In the genomic region with DNA sequence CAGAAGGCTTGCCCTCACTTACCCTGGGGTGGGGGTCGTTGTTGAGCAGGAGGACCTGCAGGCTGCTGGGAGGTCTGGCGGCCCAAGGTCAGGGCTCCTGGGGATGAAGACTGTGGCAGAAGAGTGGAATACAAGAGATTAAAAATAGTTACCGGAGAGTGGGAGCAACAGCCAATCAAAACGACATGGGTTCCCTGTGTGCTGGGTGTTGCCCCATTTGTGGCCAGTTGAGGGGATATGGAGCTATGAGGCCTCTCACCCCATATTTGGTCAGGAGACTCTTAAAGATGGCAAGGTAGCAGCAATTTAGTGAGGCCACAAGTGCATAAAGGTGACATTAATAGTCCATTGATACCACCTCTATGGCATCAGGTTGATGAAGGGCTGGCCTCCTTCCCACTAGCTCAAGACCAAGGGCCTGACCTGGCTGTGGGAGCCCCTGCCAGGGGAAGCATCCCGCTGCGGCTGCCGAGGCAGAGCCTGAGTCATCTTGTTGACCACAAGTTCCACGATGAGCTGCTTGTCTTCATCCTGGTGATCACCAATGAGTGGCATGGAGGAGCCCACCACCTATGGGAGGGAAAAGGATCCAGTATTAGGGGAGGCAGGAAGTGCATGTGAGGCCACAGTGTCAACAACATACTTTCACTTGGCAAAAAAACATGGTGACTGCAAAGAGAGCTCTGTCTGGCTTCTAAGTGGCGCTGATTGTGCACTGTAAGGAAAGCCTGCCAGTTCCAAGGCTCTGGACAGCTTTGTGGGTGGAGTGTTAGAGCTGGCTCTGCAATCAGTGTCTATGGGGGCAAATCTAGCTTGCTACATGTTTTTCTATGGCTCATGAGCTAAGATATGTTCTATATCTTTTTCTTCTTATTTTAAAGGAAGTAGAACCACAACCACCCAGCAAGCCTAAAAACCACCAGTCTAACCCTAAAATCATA, we compare ENCODE assay signal across 11 mouse cellular contexts. TPM values are rescaled to one million over a fixed set of nuclear protein-coding genes. Genes with fewer than 3 reads are reported as not detected.
DNase-seq lines count a peak whose midpoint lies in the region; ATAC-seq and TF ChIP-seq lines count a peak whose summit lies in the region.
"Had no signal": no experiment of that assay in that cellular context is flagged by ENCODE, and none has a peak within 500 bp of the region (broad histone marks: within the 10 kb centered on the region; RNA-seq: fewer than 3 reads in every experiment).

No protein-coding gene starts in this region.

- H3K9ac ChIP-seq in hindbrain, embryonic 12.5 days = no peak overlapping the region
- no peak overlapping the region for H3K9ac ChIP-seq in kidney, embryonic 15.5 days
- H3K9ac ChIP-seq: limb, embryonic 13.5 days; neural tube, embryonic 12.5 days had no signal

- no peak for ATAC-seq in hindbrain, embryonic 12.5 days (ENCODE audit: low FRiP score)
- ATAC-seq in kidney, embryonic 15.5 days (replicated peaks; ENCODE audit: low FRiP score) = no peak

- H3K4me2 ChIP-seq in hindbrain, embryonic 12.5 days (replicated peaks) = no peak overlapping the region
- no peak overlapping the region for H3K4me2 ChIP-seq in kidney, embryonic 15.5 days
- H3K4me2 ChIP-seq: neural tube, embryonic 12.5 days had no signal

- H3K4me1 ChIP-seq in hindbrain, embryonic 10.5 days (replicated peaks) = peaks cover 9% of the 10 kb centered on the region
- no peaks in the 10 kb centered on the region for H3K4me1 ChIP-seq in hindbrain, embryonic 12.5 days
- no peaks in the 10 kb centered on the region for H3K4me1 ChIP-seq in cortical plate, adult 2 months (ENCODE audit: control insufficient read depth, insufficient read depth, low read length)
- peaks cover 15% of the 10 kb centered on the region for H3K4me1 ChIP-seq in kidney, embryonic 15.5 days
- H3K4me1 ChIP-seq: neural tube, embryonic 12.5 days had no signal

- H3K79me3 ChIP-seq in C2C12 (ENCODE audit: low read depth) = no peaks in the 10 kb centered on the region

- WGBS in hindbrain, embryonic 10.5 days = 78% methylated on average over 9 of the region's 9 CpGs
- WGBS in hindbrain, embryonic 12.5 days = 73% methylated on average over 9 of the region's 9 CpGs
- WGBS in kidney, embryonic 15.5 days = 87% methylated on average over 9 of the region's 9 CpGs

- intact Hi-C loops in heart, postnatal 36 days (cut with DNase I) = no loop called here

- TF ChIP-seq POLR2A in cortical plate, adult 2 months (IDR thresholded peaks at IDR 0.05; ENCODE audit: extremely low read depth, insufficient read depth, low read length) = no peak

- no peak for DNase-seq in hindbrain, embryonic 10.5 days (ENCODE audit: low spot score)
- peak; percentile 15 to 21 for DNase-seq in heart, postnatal 36 days
- DNase-seq in gastrocnemius, postnatal 25 days = no peak
- DNase-seq in cerebellum, postnatal 14 days = no peak

- H3K9me3 ChIP-seq in hindbrain, embryonic 10.5 days = no peaks in the 10 kb centered on the region; the same call in 1 of the 2 replicates
- H3K9me3 ChIP-seq in hindbrain, embryonic 12.5 days (replicated peaks) = 0 out of 2 replicates have a peak, but pooled peaks cover 6% of the 10 kb centered on the region
- H3K9me3 ChIP-seq in kidney, embryonic 15.5 days (replicated peaks) = no peaks in the 10 kb centered on the region
- H3K9me3 ChIP-seq: limb, embryonic 13.5 days; neural tube, embryonic 12.5 days had no signal

- no peak for TF ChIP-seq CTCF in C2C12 (IDR thresholded peaks at IDR 0.05; ENCODE audit: control insufficient read depth, insufficient read depth, insufficient read length)
- no peak for TF ChIP-seq CTCF in cortical plate, adult 2 months (IDR thresholded peaks at IDR 0.05; ENCODE audit: extremely low read depth, insufficient read depth, low read length)

- no peak overlapping the region for H3K4me3 ChIP-seq in hindbrain, embryonic 10.5 days
- no peak overlapping the region for H3K4me3 ChIP-seq in hindbrain, embryonic 12.5 days
- H3K4me3 ChIP-seq in C2C12 (ENCODE audit: insufficient read depth, poor library complexity, severe bottlenecking) = no peak overlapping the region
- no peak overlapping the region for H3K4me3 ChIP-seq in cortical plate, adult 2 months (ENCODE audit: insufficient read depth, low read length)
- no peak overlapping the region for H3K4me3 ChIP-seq in kidney, embryonic 15.5 days (replicated peaks)
- H3K4me3 ChIP-seq: limb, embryonic 13.5 days; neural tube, embryonic 12.5 days had no signal

- peaks cover 11% of the 10 kb centered on the region for H3K36me3 ChIP-seq in hindbrain, embryonic 10.5 days
- 0 out of 2 replicates have a peak, but pooled peaks cover under 1% of the 10 kb centered on the region for H3K36me3 ChIP-seq in hindbrain, embryonic 12.5 days
- H3K36me3 ChIP-seq in C2C12 (ENCODE audit: control insufficient read depth, insufficient read depth) = no peaks in the 10 kb centered on the region
- H3K36me3 ChIP-seq in kidney, embryonic 15.5 days = 0 out of 2 replicates have a peak, but pooled peaks cover under 1% of the 10 kb centered on the region

- H3K79me2 ChIP-seq in C2C12 (ENCODE audit: control insufficient read depth, insufficient read depth) = no peaks in the 10 kb centered on the region

- no peak overlapping the region for H3ac ChIP-seq in C2C12 (ENCODE audit: control insufficient read depth, insufficient read length, low read depth)

- no peaks in the 10 kb centered on the region for H3K27me3 ChIP-seq in hindbrain, embryonic 10.5 days (ENCODE audit: insufficient read depth, poor library complexity, severe bottlenecking)
- H3K27me3 ChIP-seq in hindbrain, embryonic 12.5 days = no peaks in the 10 kb centered on the region
- H3K27me3 ChIP-seq in C2C12 (ENCODE audit: control insufficient read depth, insufficient read depth, insufficient read length) = no peaks in the 10 kb centered on the region
- no peaks in the 10 kb centered on the region for H3K27me3 ChIP-seq in kidney, embryonic 15.5 days
- H3K27me3 ChIP-seq: limb, embryonic 13.5 days; neural tube, embryonic 12.5 days had no signal

- H3K27ac ChIP-seq in hindbrain, embryonic 10.5 days = 0 out of 2 replicates have a peak overlapping the region, but pooled peaks have one; percentile 62
- H3K27ac ChIP-seq in hindbrain, embryonic 12.5 days = no peak overlapping the region
- H3K27ac ChIP-seq in cortical plate, adult 2 months (ENCODE audit: insufficient read depth, low read length) = peak overlapping the region; percentile 7; the same call in 1 of the 2 replicates
- no peak overlapping the region for H3K27ac ChIP-seq in kidney, embryonic 15.5 days
- H3K27ac ChIP-seq: limb, embryonic 13.5 days; neural tube, embryonic 12.5 days had no signal

TF ChIP-seq in C2C12, 6 proteins besides CTCF, POLR2A, EP300 and RAD21:
- no peak for TF ChIP-seq USF1 (IDR thresholded peaks at IDR 0.05; ENCODE audit: low read depth)
- TF ChIP-seq CEBPB (IDR thresholded peaks at IDR 0.05; ENCODE audit: low read depth) = no peak
- TF ChIP-seq MYOD1 (IDR thresholded peaks at IDR 0.05; ENCODE audit: control insufficient read depth, insufficient read length, low read depth) = peak; percentile 9
- TF ChIP-seq MAX (IDR thresholded peaks at IDR 0.05) = peak; percentile 20
- peak; percentile 36 for TF ChIP-seq FOSL1 (IDR thresholded peaks at IDR 0.05; ENCODE audit: insufficient read depth, low read length, poor library complexity, severe bottlenecking)

RNA-seq across cellular contexts. Expression of a gene that starts 6.5 kb away (rescaled TPM):
- polyA plus RNA-seq in hindbrain, embryonic 10.5 days (2016; fragmentation: Nextera tagmentation; extraction: Ambion mirVana) = 10.3 and 10.6 TPM in 2 replicates
- polyA plus RNA-seq in hindbrain, embryonic 12.5 days (2016; fragmentation: Nextera tagmentation; extraction: Ambion mirVana) = 8.8 and 10.7 TPM in 2 replicates
- polyA plus RNA-seq in C2C12 (2012; fragmentation: generic; extraction: Trizol) = 466 TPM
- 0.68 and 1.5 TPM in 2 replicates for polyA plus RNA-seq in cortical plate, adult 2 months (2012; rRNA removed)
- total RNA-seq in heart, postnatal 36 days (2021) = 1 to 10 TPM; 2.6 to 5.0 TPM
- 1 to 10 TPM; 4.9 to 6.5 TPM for total RNA-seq in gastrocnemius, postnatal 25 days (2021)
- polyA plus RNA-seq in kidney, embryonic 15.5 days (2015; fragmentation: Nextera tagmentation; extraction: Ambion mirVana) = 23.1 and 28.0 TPM in 2 replicates
- total RNA-seq: layer of hippocampus, adult 18-20 months had no signal

RNA-seq across cellular contexts. Expression of a gene that starts 57.4 kb away (rescaled TPM):
- 5.1 and 11.8 TPM in 2 replicates for polyA plus RNA-seq in hindbrain, embryonic 10.5 days (2016; fragmentation: Nextera tagmentation; extraction: Ambion mirVana)
- 22.5 and 29.4 TPM in 2 replicates for polyA plus RNA-seq in hindbrain, embryonic 12.5 days (2016; fragmentation: Nextera tagmentation; extraction: Ambion mirVana)
- polyA plus RNA-seq in C2C12 (2012; fragmentation: generic; extraction: Trizol) = 6.1 TPM
- 295 and 303 TPM in 2 replicates for polyA plus RNA-seq in cortical plate, adult 2 months (2012; rRNA removed)
- total RNA-seq in heart, postnatal 36 days (2021) = under 1 TPM; 0.16 to 0.22 TPM
- total RNA-seq in gastrocnemius, postnatal 25 days (2021) = under 1 TPM in 1 of 2 experiments, not detected in 1; 0.24 TPM
- 0.44 and 0.70 TPM in 2 replicates for polyA plus RNA-seq in kidney, embryonic 15.5 days (2015; fragmentation: Nextera tagmentation; extraction: Ambion mirVana)

Comparison
In these comparisons a context has a peak if more than half of its experiments do, and no peak if none do; other contexts are left out.
1. H3K27ac ChIP-seq: peak in hindbrain, embryonic 10.5 days (single experiment) and cortical plate, adult 2 months (single experiment); none in hindbrain, embryonic 12.5 days (single experiment) and kidney, embryonic 15.5 days (single experiment).
2. DNase-seq: peak in heart, postnatal 36 days (2 of 2); none in hindbrain, embryonic 10.5 days (single experiment), gastrocnemius, postnatal 25 days (single experiment) and cerebellum, postnatal 14 days (0 of 2).
3. RNA of a gene that starts 6.5 kb away (polyA plus RNA-seq): 466 TPM in C2C12 (single experiment); 23.1 to 28.0 TPM in kidney, embryonic 15.5 days, 10.3 to 10.6 TPM in hindbrain, embryonic 10.5 days, 8.8 to 10.7 TPM in hindbrain, embryonic 12.5 days and 0.68 to 1.5 TPM in cortical plate, adult 2 months; every median in the first group is over 10 times any median in the second.